Mouse (Mus musculus) hindbrain, embryonic 14.5 days (tissue): Measurements from ENCODE around the gene Myh6. TPM values are rescaled to one million over a fixed set of nuclear protein-coding genes. Genes with fewer than 3 reads are reported as not detected.

Experiments
- ATAC-seq: fragments of 200-750 bp; cut with Nextera tagmentation; 2 replicates; pipeline ENCODE4 v1.8.0; 2017; ENCODE audit warnings: moderate number of reproducible peaks, mild to moderate bottlenecking, moderate TSS enrichment, moderate library complexity; ENCODE audit not compliant: low FRiP score
- DNase-seq: peaks from one replicate; pipeline ENCODE4 v3.0.0-alpha.2; 2015; ENCODE audit warnings: low spot score
- H3K27ac ChIP-seq: fragments of 300-500 bp; sonication (generic); 2 replicates; pipeline ENCODE4 v1.5.1; 2014; ENCODE audit warnings: mild to moderate bottlenecking, moderate library complexity
- H3K27me3 ChIP-seq: fragments of 300-500 bp; sonication (generic); 2 replicates; pipeline ENCODE4 v1.6.1; 2014; ENCODE audit warnings: mild to moderate bottlenecking, low read length, mixed read lengths; ENCODE audit not compliant: control insufficient read depth, insufficient read depth
- H3K36me3 ChIP-seq: fragments of 300-500 bp; sonication (generic); replicated peaks from 2 replicates; pipeline ENCODE4 v1.6.1; 2014; ENCODE audit not compliant: control insufficient read depth, insufficient read depth
- H3K4me1 ChIP-seq: fragments of 300-500 bp; sonication (generic); replicated peaks from 2 replicates; pipeline ENCODE4 v1.6.1; 2014; ENCODE audit warnings: antibody characterized with exemption, low read length, mixed read lengths; ENCODE audit not compliant: control insufficient read depth, insufficient read depth
- H3K4me2 ChIP-seq: fragments of 300-500 bp; sonication (generic); replicated peaks from 2 replicates; pipeline ENCODE4 v1.6.1; 2014; ENCODE audit warnings: mild to moderate bottlenecking, moderate library complexity
- H3K4me3 ChIP-seq: fragments of 300-500 bp; sonication (generic); replicated peaks from 2 replicates; pipeline ENCODE4 v1.5.1; 2014; ENCODE audit warnings: mild to moderate bottlenecking, low read length
- H3K9ac ChIP-seq: fragments of 300-500 bp; sonication (generic); 2 replicates; pipeline ENCODE4 v1.6.1; 2014
- H3K9me3 ChIP-seq: fragments of 300-500 bp; sonication (generic); 2 replicates; pipeline ENCODE4 v1.6.1; 2016; ENCODE audit warnings: low read length; ENCODE audit not compliant: control insufficient read depth
- WGBS: fragments of 180-500 bp; shearing (Covaris S2); extraction: QIAGEN DNeasy Blood & Tissue Kit; methylation state at CpG from one replicate; pipeline ENCODE4 v1.1.7; 2014; 5-methylcytosine and 5-hydroxymethylcytosine counted together
- polyA plus RNA-seq: library from polyadenylated mRNA; unstranded; fragments of >200 nt; fragmentation: Nextera tagmentation; extraction: Ambion mirVana; gene quantifications from 2 replicates; pipeline ENCODE4 v1.2.1, GENCODE M21; 2014

Gene Myh6
- polyA plus RNA-seq, 1 experiment from 2014 or later, result 2.1 TPM

- no peaks in the 10 kb centered on the region for H3K9me3 ChIP-seq
- peaks cover 5% of the 10 kb centered on the region for H3K4me1 ChIP-seq
- H3K36me3 ChIP-seq, result no peaks in the 10 kb centered on the region
- H3K4me3 ChIP-seq, result no peak overlapping the region
- H3K27ac ChIP-seq, result no peak overlapping the region
- DNase-seq (no peak), ATAC-seq (no peak)
- no peak overlapping the region for H3K9ac ChIP-seq
- WGBS, result 69% methylated on average over 13 of the region's 13 CpGs
- H3K27me3 ChIP-seq, result no peaks in the 10 kb centered on the region
- no peak overlapping the region for H3K4me2 ChIP-seq
These were observed 25.4 kb downstream of the Myh6 start for GRCm38 (mm10) chr14:54941024-54941978.

GRCm38 (mm10) chr14:54940176-54940530, 26.6 kb downstream of the Myh6 start:
- H3K27ac ChIP-seq, result no peak overlapping the region
- no peaks in the 10 kb centered on the region for H3K27me3 ChIP-seq
- 85% methylated on average over 3 of the region's 3 CpGs for WGBS
- no peak for DNase-seq
- peaks cover 7% of the 10 kb centered on the region for H3K4me1 ChIP-seq
- no peak overlapping the region for H3K9ac ChIP-seq
- no peak overlapping the region for H3K4me3 ChIP-seq
- H3K36me3 ChIP-seq, result no peaks in the 10 kb centered on the region
- no peaks in the 10 kb centered on the region for H3K9me3 ChIP-seq
- H3K4me2 ChIP-seq, result no peak overlapping the region
- ATAC-seq, result no peak

- no peak overlapping the region for H3K9ac ChIP-seq
- H3K4me2 ChIP-seq, result no peak overlapping the region
- no peaks in the 10 kb centered on the region for H3K27me3 ChIP-seq
- no peaks in the 10 kb centered on the region for H3K9me3 ChIP-seq
- H3K27ac ChIP-seq, result no peak overlapping the region
- H3K4me3 ChIP-seq, result no peak overlapping the region
- H3K36me3 ChIP-seq, result no peaks in the 10 kb centered on the region
- no peak for ATAC-seq
- WGBS, result 54% methylated on average over 12 of the region's 12 CpGs
- peak; percentile 51 for DNase-seq
- peaks cover 7% of the 10 kb centered on the region for H3K4me1 ChIP-seq
These were observed 27.1 kb downstream of the Myh6 start for GRCm38 (mm10) chr14:54939434-54940175.

GRCm38 (mm10) chr14:54938431-54939219, 28.1 kb downstream of the Myh6 start:
- no peak overlapping the region for H3K4me3 ChIP-seq
- H3K4me1 ChIP-seq, result peaks cover 7% of the 10 kb centered on the region
- H3K36me3 ChIP-seq, result no peaks in the 10 kb centered on the region
- no peak overlapping the region for H3K9ac ChIP-seq
- no peak for ATAC-seq
- no peaks in the 10 kb centered on the region for H3K27me3 ChIP-seq
- no peak overlapping the region for H3K4me2 ChIP-seq
- no peak overlapping the region for H3K27ac ChIP-seq
- WGBS, result 77% methylated on average over 15 of the region's 15 CpGs
- no peak for DNase-seq
- no peaks in the 10 kb centered on the region for H3K9me3 ChIP-seq

GRCm38 (mm10) chr14:54937361-54938182, 29.2 kb downstream of the Myh6 start:
- Histone ChIP-seq H3K9ac (no peak overlapping the region), H3K36me3 (no peaks in the 10 kb centered on the region), H3K4me2 (no peak overlapping the region), H3K4me3 (no peak overlapping the region), H3K9me3 (no peaks in the 10 kb centered on the region), H3K27me3 (no peaks in the 10 kb centered on the region), H3K4me1 (peaks cover 11% of the 10 kb centered on the region), H3K27ac (no peak overlapping the region)
- DNase-seq, result no peak
- no peak for ATAC-seq
- WGBS, result 92% methylated on average over 16 of the region's 16 CpGs

- no peaks in the 10 kb centered on the region for H3K27me3 ChIP-seq
- peaks cover 11% of the 10 kb centered on the region for H3K4me1 ChIP-seq
- H3K36me3 ChIP-seq, result no peaks in the 10 kb centered on the region
- H3K27ac ChIP-seq, result peak overlapping the region; percentile 50; the same call in 1 of the 2 replicates
- ATAC-seq, result no peak
- 66% methylated on average over 6 of the region's 6 CpGs for WGBS
- H3K4me2 ChIP-seq, result 0 out of 2 replicates have a peak overlapping the region, but pooled peaks have one; percentile 9
- no peak overlapping the region; the same call in 1 of the 2 replicates for H3K4me3 ChIP-seq
- H3K9ac ChIP-seq, result peak overlapping the region; percentile 32
- no peak for DNase-seq
- no peaks in the 10 kb centered on the region for H3K9me3 ChIP-seq
These were observed 29.9 kb downstream of the Myh6 start for GRCm38 (mm10) chr14:54936831-54937160.

GRCm38 (mm10) chr14:54935904-54936830, 30.6 kb downstream of the Myh6 start, which contains the start of gene Cmtm5:
Gene Cmtm5 (plus strand): TSS chr14:54936261.
- H3K9me3 ChIP-seq, result no peaks in the 10 kb centered on the region
- DNase-seq (no peak), ATAC-seq (peak; percentile 63; the same call in 1 of the 2 replicates)
- no peaks in the 10 kb centered on the region for H3K27me3 ChIP-seq
- H3K36me3 ChIP-seq, result no peaks in the 10 kb centered on the region
- 0 out of 2 replicates have a peak within 1 kb of the TSS, but pooled peaks have one; percentile 9 for H3K4me2 ChIP-seq
- peaks cover 11% of the 10 kb centered on the region for H3K4me1 ChIP-seq
- 29% methylated on average over 8 of the region's 8 CpGs for WGBS
- H3K4me3 ChIP-seq, result no peak within 1 kb of the TSS; the same call in 1 of the 2 replicates
- peak within 1 kb of the TSS; percentile 32 for H3K9ac ChIP-seq
- peak within 1 kb of the TSS; percentile 50; the same call in 1 of the 2 replicates for H3K27ac ChIP-seq
